Comparison of ENCODE assay signal across 8 mouse cellular contexts in genomic region chr15:82911965-82912337, GRCm38 (mm10).
DNase-seq lines count a peak whose midpoint lies in the region; ATAC-seq and TF ChIP-seq lines count a peak whose summit lies in the region.

No protein-coding gene starts in this region.

- no peak for DNase-seq in lung, adult 18-20 months
- no peak for DNase-seq in spleen, postnatal 4 days (ENCODE audit: low spot score in 2 of 2)
- no peak for DNase-seq in left cerebral cortex, postnatal 4 days
- DNase-seq in yolk sac, embryonic 10.5 days (ENCODE audit: low spot score): no peak

- peak overlapping the region; percentile 18; the same call in 1 of the 2 replicates for H3K4me3 ChIP-seq in lung, embryonic 15.5 days
- peak overlapping the region; percentile 30 for H3K4me3 ChIP-seq in embryonic facial prominence, embryonic 12.5 days
- H3K4me3 ChIP-seq in intestine, embryonic 16.5 days (ENCODE audit: low read length): peak overlapping the region; percentile 14; the same call in 1 of the 2 replicates
- H3K4me3 ChIP-seq in olfactory bulb, adult 2 months (ENCODE audit: insufficient read depth, low read depth, low read length): peak overlapping the region; percentile 33

- peaks cover 20% of the 10 kb centered on the region for H3K4me1 ChIP-seq in lung, embryonic 15.5 days
- peaks cover 51% of the 10 kb centered on the region for H3K4me1 ChIP-seq in embryonic facial prominence, embryonic 12.5 days
- H3K4me1 ChIP-seq in intestine, embryonic 16.5 days (ENCODE audit: control insufficient read depth, insufficient read depth, low read length): peaks cover 8% of the 10 kb centered on the region
- H3K4me1 ChIP-seq in olfactory bulb, adult 2 months (ENCODE audit: control insufficient read depth, insufficient read depth, low read length): peaks cover 37% of the 10 kb centered on the region

- H3K9me3 ChIP-seq in lung, embryonic 15.5 days: no peaks in the 10 kb centered on the region
- H3K9me3 ChIP-seq in embryonic facial prominence, embryonic 12.5 days: no peaks in the 10 kb centered on the region
- no peaks in the 10 kb centered on the region for H3K9me3 ChIP-seq in intestine, embryonic 16.5 days (ENCODE audit: control insufficient read depth, low read length)

- peaks cover 36% of the 10 kb centered on the region for H3K27me3 ChIP-seq in lung, embryonic 15.5 days
- H3K27me3 ChIP-seq in embryonic facial prominence, embryonic 12.5 days: peaks cover 17% of the 10 kb centered on the region
- H3K27me3 ChIP-seq in intestine, embryonic 16.5 days (replicated peaks; ENCODE audit: control insufficient read depth, insufficient read depth, low read length): peaks cover 4% of the 10 kb centered on the region; the same call in 1 of the 2 replicates

- WGBS in lung, embryonic 15.5 days: 3% methylated on average over 13 of the region's 13 CpGs
- 7% methylated on average over 13 of the region's 13 CpGs for WGBS in embryonic facial prominence, embryonic 12.5 days
- 9% methylated on average over 13 of the region's 13 CpGs for WGBS in intestine, embryonic 16.5 days
- WGBS in olfactory bulb, adult 2 months: 11% methylated on average over 13 of the region's 13 CpGs

- intact Hi-C loops in left cerebral cortex, postnatal 4 days (cut with DNase I): no loop called here

- no peak for TF ChIP-seq POLR2A in olfactory bulb, adult 2 months (IDR thresholded peaks at IDR 0.05; ENCODE audit: insufficient read depth, low read depth, low read length)

- H3K36me3 ChIP-seq in lung, embryonic 15.5 days: no peaks in the 10 kb centered on the region
- H3K36me3 ChIP-seq in embryonic facial prominence, embryonic 12.5 days: no peaks in the 10 kb centered on the region
- no peaks in the 10 kb centered on the region for H3K36me3 ChIP-seq in intestine, embryonic 16.5 days (ENCODE audit: control insufficient read depth, insufficient read depth, low read length)

- TF ChIP-seq CTCF in olfactory bulb, adult 2 months (IDR thresholded peaks at IDR 0.05; ENCODE audit: insufficient read depth, low read depth, low read length): no peak

- H3K4me2 ChIP-seq in lung, embryonic 15.5 days: peak overlapping the region; percentile 52
- H3K4me2 ChIP-seq in embryonic facial prominence, embryonic 12.5 days (replicated peaks): peak overlapping the region; percentile 74
- peak overlapping the region; percentile 41 for H3K4me2 ChIP-seq in intestine, embryonic 16.5 days (ENCODE audit: low read depth, low read length)

- H3K9ac ChIP-seq in lung, embryonic 15.5 days: no peak overlapping the region
- peak overlapping the region; percentile 54 for H3K9ac ChIP-seq in embryonic facial prominence, embryonic 12.5 days
- H3K9ac ChIP-seq in intestine, embryonic 16.5 days (ENCODE audit: low read depth, low read length): peak overlapping the region; percentile 41

- H3K27ac ChIP-seq in lung, embryonic 15.5 days: no peak overlapping the region
- H3K27ac ChIP-seq in embryonic facial prominence, embryonic 12.5 days: no peak overlapping the region
- no peak overlapping the region for H3K27ac ChIP-seq in intestine, embryonic 16.5 days (ENCODE audit: low read length)
- peak overlapping the region; percentile 14; the same call in 1 of the 2 replicates for H3K27ac ChIP-seq in olfactory bulb, adult 2 months (ENCODE audit: insufficient read depth, low read depth, low read length)

- no peak for ATAC-seq in lung, embryonic 15.5 days (ENCODE audit: borderline replicate concordance, extremely low read depth, low FRiP score, low TSS enrichment)
- ATAC-seq in embryonic facial prominence, embryonic 12.5 days (ENCODE audit: insufficient number of reproducible peaks, insufficient read depth, low FRiP score, low TSS enrichment): no peak
- ATAC-seq in intestine, embryonic 16.5 days: no peak
